Comparison of ENCODE assay signal across 1 mouse cellular context in genomic region chr16:58703382-58704124, GRCm38 (mm10).
TF ChIP-seq lines count a peak whose summit lies in the region.

No protein-coding gene starts in this region.

TF ChIP-seq in CH12.LX, 34 proteins besides CTCF, POLR2A, EP300 and RAD21 (continued from another document):
- TF ChIP-seq POLR2AphosphoS2 (IDR thresholded peaks at IDR 0.05; ENCODE audit: low read depth, low read length) = 0 out of 2 replicates have a peak, but pooled peaks have one; percentile 37
- TF ChIP-seq JUND (conservative IDR thresholded peaks at IDR 0.05; ENCODE audit: low read depth, low read length) = peak; percentile 78
- TF ChIP-seq SMC3 (IDR thresholded peaks at IDR 0.05; ENCODE audit: low read depth, low read length) = 0 out of 2 replicates have a peak, but pooled peaks have one; percentile 4
- TF ChIP-seq ZKSCAN1 (IDR thresholded peaks at IDR 0.05; ENCODE audit: borderline replicate concordance, low read depth, low read length) = no peak
- no peak for TF ChIP-seq ZC3H11A (IDR thresholded peaks at IDR 0.05; ENCODE audit: low read depth, low read length)
- no peak for TF ChIP-seq PAX5 (IDR thresholded peaks at IDR 0.05; ENCODE audit: low read length)
- TF ChIP-seq RCOR1 (conservative IDR thresholded peaks at IDR 0.05; ENCODE audit: low read depth, low read length) = no peak
- TF ChIP-seq ELF1 (IDR thresholded peaks at IDR 0.05; ENCODE audit: low read depth, low read length) = no peak
- TF ChIP-seq GABPA (IDR thresholded peaks at IDR 0.05; ENCODE audit: insufficient replicate concordance, low read depth, low read length) = no peak
- peak; percentile 47; the same call in 1 of the 2 replicates for TF ChIP-seq ZMIZ1 (IDR thresholded peaks at IDR 0.05; ENCODE audit: low read depth, low read length)
- TF ChIP-seq KAT2A (IDR thresholded peaks at IDR 0.05; ENCODE audit: insufficient replicate concordance, low read length) = no peak
- no peak for TF ChIP-seq USF2 (conservative IDR thresholded peaks at IDR 0.05; ENCODE audit: low read depth, low read length)
- TF ChIP-seq NRF1 (IDR thresholded peaks at IDR 0.05; ENCODE audit: low read depth, low read length) = no peak
- peak; percentile 95 for TF ChIP-seq BHLHE40 (IDR thresholded peaks at IDR 0.05; ENCODE audit: low read depth, low read length)
- 0 out of 2 replicates have a peak, but pooled peaks have one; percentile 26 for TF ChIP-seq TBP (conservative IDR thresholded peaks at IDR 0.05; ENCODE audit: low read depth, low read length)
- peak; percentile 85; the same call in 1 of the 2 replicates for TF ChIP-seq JUN (IDR thresholded peaks at IDR 0.05; ENCODE audit: insufficient read depth, low read depth, low read length)
- TF ChIP-seq MEF2A (IDR thresholded peaks at IDR 0.05; ENCODE audit: borderline replicate concordance, low read depth, low read length) = peak; percentile 84
- no peak for TF ChIP-seq USF1 (IDR thresholded peaks at IDR 0.05; ENCODE audit: low read depth, low read length)
- TF ChIP-seq TCF12 (IDR thresholded peaks at IDR 0.05; ENCODE audit: low read depth, low read length) = peak; percentile 91
- TF ChIP-seq HCFC1 (IDR thresholded peaks at IDR 0.05; ENCODE audit: low read depth, low read length) = no peak; the same call in 1 of the 2 replicates
- peak; percentile 64; the same call in 1 of the 2 replicates for TF ChIP-seq MXI1 (IDR thresholded peaks at IDR 0.05; ENCODE audit: low read depth, low read length)
